8 mouse cellular contexts compared by ENCODE assay signal in the genomic region with DNA sequence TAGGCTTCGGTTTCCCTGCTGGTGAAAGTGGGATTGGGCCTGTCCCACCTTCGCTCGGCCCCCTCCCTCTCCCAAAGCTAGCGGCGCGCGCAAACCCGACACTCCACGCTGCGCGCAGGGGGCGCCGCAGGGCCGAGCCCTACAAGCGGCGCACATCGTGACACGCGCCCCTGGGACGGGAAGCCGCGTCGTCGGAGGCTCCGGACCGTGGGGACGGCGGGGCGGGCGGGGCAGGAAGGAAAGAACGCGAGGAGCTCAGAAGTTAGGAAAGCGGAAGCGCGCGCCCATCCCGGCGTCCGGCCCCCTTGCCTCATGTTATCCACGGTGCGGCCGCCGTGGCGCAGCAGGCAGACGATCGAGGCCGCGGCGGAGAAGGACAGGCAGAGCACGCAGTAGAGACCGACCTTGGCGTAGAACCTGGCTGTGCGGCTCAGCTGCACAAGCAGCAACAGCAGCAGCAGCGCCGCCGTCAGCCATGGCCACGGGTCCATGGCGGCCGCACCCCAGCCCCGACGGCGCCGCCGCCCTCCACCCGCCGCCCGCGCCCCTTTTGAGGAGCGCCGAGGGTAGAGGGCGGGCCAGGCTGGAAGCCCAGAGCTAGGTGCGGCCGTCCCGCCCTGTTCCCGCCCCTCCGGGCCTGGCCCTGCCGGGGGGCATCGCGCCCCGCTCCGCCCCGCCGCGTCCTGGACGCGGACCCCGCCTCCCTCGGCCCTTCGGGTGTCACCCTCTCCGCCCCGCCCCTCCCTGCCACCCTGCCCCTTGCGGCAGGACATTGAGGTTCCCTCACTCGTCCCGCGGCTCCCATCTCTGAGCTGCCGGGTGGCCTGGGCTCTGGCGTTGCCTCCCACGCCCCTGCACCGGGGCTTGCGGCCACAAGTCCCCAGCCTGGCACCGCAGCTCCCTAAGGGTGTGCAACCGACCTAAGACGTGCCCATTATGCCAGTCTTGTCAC. TPM values are rescaled to one million over a fixed set of nuclear protein-coding genes. Genes with fewer than 3 reads are reported as not detected.
A peak's percentile ranks its signal among the peaks of the same experiment; 100 is the strongest.
DNase-seq lines count a peak whose midpoint lies in the region; ATAC-seq and TF ChIP-seq lines count a peak whose summit lies in the region.

Agpat2 (minus strand) TSS at position 698 of the 952 bp plus-strand sequence.

- H3K4me2 ChIP-seq in embryonic facial prominence, embryonic 11.5 days (ENCODE audit: low read depth, low read length) = peak within 1 kb of the TSS; percentile 91
- H3K4me2 ChIP-seq in neural tube, embryonic 12.5 days (replicated peaks) = peak within 1 kb of the TSS; percentile 88

- ATAC-seq in embryonic facial prominence, embryonic 11.5 days (replicated peaks; ENCODE audit: insufficient number of reproducible peaks, low FRiP score, low TSS enrichment, low read depth) = peak; percentile 63
- peak; percentile 67; the same call in 1 of the 2 replicates for ATAC-seq in neural tube, embryonic 12.5 days (ENCODE audit: low FRiP score, low read depth)

- DNase-seq in left cerebral cortex, postnatal 10 days (ENCODE audit: extremely low spot score in 1 of 2, low spot score in 2 of 2) = peak; percentile 21 to 89
- no peak for DNase-seq in left cerebral cortex, adult 8-10 months (ENCODE audit: low spot score in 2 of 2)
- peak; percentile 77 for DNase-seq in embryonic facial prominence, embryonic 11.5 days (ENCODE audit: low spot score)
- peak; percentile 91 for DNase-seq in heart, embryonic 10.5 days (ENCODE audit: low spot score)
- peak; percentile 81 for DNase-seq in kidney, adult 9 months
- peak; percentile 89 to 94 for DNase-seq in lung, adult 18-20 months
- peak; percentile 78 for DNase-seq in thymus, adult 2 months

- peak within 1 kb of the TSS; percentile 77 for H3K9ac ChIP-seq in embryonic facial prominence, embryonic 11.5 days (replicated peaks; ENCODE audit: low read length)
- peak within 1 kb of the TSS; percentile 61 for H3K9ac ChIP-seq in neural tube, embryonic 12.5 days

- H3K27me3 ChIP-seq in embryonic facial prominence, embryonic 11.5 days (ENCODE audit: control insufficient read depth, insufficient read depth, low read length) = no peaks in the 10 kb centered on the region; the same call in 1 of the 2 replicates
- H3K27me3 ChIP-seq in heart, embryonic 10.5 days (ENCODE audit: insufficient read depth, poor library complexity, severe bottlenecking) = peaks cover 12% of the 10 kb centered on the region
- H3K27me3 ChIP-seq in neural tube, embryonic 12.5 days (replicated peaks) = peaks cover 31% of the 10 kb centered on the region
- H3K27me3 ChIP-seq in thymus, adult 2 months (ENCODE audit: control insufficient read depth, insufficient read depth, low read length) = no peaks in the 10 kb centered on the region

- WGBS in embryonic facial prominence, embryonic 11.5 days = under 1% methylated on average over 81 of the region's 103 CpGs
- WGBS in heart, embryonic 10.5 days = under 1% methylated on average over 96 of the region's 103 CpGs
- WGBS in neural tube, embryonic 12.5 days = under 1% methylated on average over 100 of the region's 103 CpGs
- WGBS in thymus, adult 2 months = under 1% methylated on average over 97 of the region's 103 CpGs

- no peaks in the 10 kb centered on the region for H3K36me3 ChIP-seq in embryonic facial prominence, embryonic 11.5 days (replicated peaks; ENCODE audit: control insufficient read depth, insufficient read depth, low read depth, low read length)
- H3K36me3 ChIP-seq in heart, embryonic 10.5 days = no peaks in the 10 kb centered on the region
- H3K36me3 ChIP-seq in neural tube, embryonic 12.5 days = no peaks in the 10 kb centered on the region
- H3K36me3 ChIP-seq in thymus, adult 2 months (ENCODE audit: control insufficient read depth, insufficient read depth, low read length) = no peaks in the 10 kb centered on the region

- H3K27ac ChIP-seq in embryonic facial prominence, embryonic 11.5 days (replicated peaks; ENCODE audit: low read depth, low read length) = no peak within 1 kb of the TSS
- peak within 1 kb of the TSS; percentile 90 for H3K27ac ChIP-seq in heart, embryonic 10.5 days
- no peak within 1 kb of the TSS for H3K27ac ChIP-seq in neural tube, embryonic 12.5 days
- H3K27ac ChIP-seq in thymus, adult 2 months (ENCODE audit: control insufficient read depth, insufficient read depth, low read length) = no peak within 1 kb of the TSS

- intact Hi-C loops in left cerebral cortex, postnatal 10 days (cut with DNase I) = no loop called here

- peak; percentile 37; the same call in 1 of the 2 replicates for TF ChIP-seq CTCF in thymus, adult 2 months (IDR thresholded peaks at IDR 0.05; ENCODE audit: borderline replicate concordance, control insufficient read depth, extremely low read depth, insufficient read depth, low read length, poor library complexity)

- H3K9me3 ChIP-seq in embryonic facial prominence, embryonic 11.5 days (replicated peaks; ENCODE audit: control insufficient read depth, low read length) = no peaks in the 10 kb centered on the region
- no peaks in the 10 kb centered on the region for H3K9me3 ChIP-seq in heart, embryonic 10.5 days
- no peaks in the 10 kb centered on the region for H3K9me3 ChIP-seq in neural tube, embryonic 12.5 days

- 0 out of 2 replicates have a peak, but pooled peaks have one; percentile 33 for TF ChIP-seq POLR2A in thymus, adult 2 months (IDR thresholded peaks at IDR 0.05; ENCODE audit: control insufficient read depth, extremely low read depth, insufficient read depth, low read length, poor library complexity)

- no peaks in the 10 kb centered on the region; the same call in 1 of the 2 replicates for H3K4me1 ChIP-seq in embryonic facial prominence, embryonic 11.5 days (ENCODE audit: control insufficient read depth, insufficient read depth, low read length)
- H3K4me1 ChIP-seq in heart, embryonic 10.5 days = peaks cover 46% of the 10 kb centered on the region
- peaks cover 13% of the 10 kb centered on the region for H3K4me1 ChIP-seq in neural tube, embryonic 12.5 days
- H3K4me1 ChIP-seq in thymus, adult 2 months (replicated peaks; ENCODE audit: control insufficient read depth, insufficient read depth, low read length) = peaks cover 12% of the 10 kb centered on the region

- peak within 1 kb of the TSS; percentile 54 for H3K4me3 ChIP-seq in embryonic facial prominence, embryonic 11.5 days (ENCODE audit: low read depth, low read length)
- H3K4me3 ChIP-seq in heart, embryonic 10.5 days = peak within 1 kb of the TSS; percentile 78
- peak within 1 kb of the TSS; percentile 51 for H3K4me3 ChIP-seq in neural tube, embryonic 12.5 days
- H3K4me3 ChIP-seq in thymus, adult 2 months (ENCODE audit: control insufficient read depth, insufficient read depth, low read length) = peak within 1 kb of the TSS; percentile 65

RNA-seq across cellular contexts. Expression of gene Agpat2, which starts in this region (rescaled TPM):
- 1 to 10 TPM; 1.6 to 2.2 TPM for total RNA-seq in left cerebral cortex, postnatal 10 days (2021)
- total RNA-seq in left cerebral cortex, adult 8-10 months (2022) = 1 to 10 TPM; 1.5 to 3.9 (median 3.6) TPM
- 8.7 and 13.1 TPM in 2 replicates for polyA plus RNA-seq in embryonic facial prominence, embryonic 11.5 days (2014; fragmentation: Nextera tagmentation; extraction: Ambion mirVana)
- polyA plus RNA-seq in heart, embryonic 10.5 days (2016; fragmentation: Nextera tagmentation; extraction: Ambion mirVana) = 20.4 and 28.9 TPM in 2 replicates
- 7.1 TPM in 2 replicates for polyA plus RNA-seq in neural tube, embryonic 12.5 days (2016; fragmentation: Nextera tagmentation; extraction: Ambion mirVana)
- 89.3 and 137 TPM in 2 replicates for polyA plus RNA-seq in thymus, adult 2 months (2012; rRNA removed)

Comparison
In these comparisons a context has a peak if more than half of its experiments do, and no peak if none do; other contexts are left out.
1. DNase-seq: peak in left cerebral cortex, postnatal 10 days (2 of 2), embryonic facial prominence, embryonic 11.5 days (single experiment), heart, embryonic 10.5 days (single experiment), kidney, adult 9 months (single experiment), lung, adult 18-20 months (2 of 2) and thymus, adult 2 months (single experiment); none in left cerebral cortex, adult 8-10 months (0 of 2).
2. Peak in every context shown above with its lines, with median percentiles within 50 percentile points of each other: H3K4me3 ChIP-seq.